Mouse (Mus musculus) kidney, postnatal 25 days (tissue): ENCODE data around the gene Dot1l.
A peak's percentile ranks its signal among the peaks of the same experiment; 100 is the strongest.
"Not testable (repeated sequence)": the region's sequence is repeated elsewhere in the genome, so short reads cannot be mapped to it uniquely, and the experiment has no call there.

ENCODE experiments used
- DNase-seq, 2 experiments: peaks; one replicate each; pipeline ENCODE4 v3.0.0; 2021; ENCODE audit warnings: mixed read lengths in 2 of 2

Gene Dot1l

GRCm38 (mm10) chr10:80812391-80813041 lies 57.5 kb downstream of the Dot1l start:
- no peak for DNase-seq

GRCm38 (mm10) chr10:80813366-80813765 lies 58.4 kb downstream of the Dot1l start, which contains the start of gene Jsrp1:
Jsrp1 (minus strand) TSS chr10:80813498.
- no peak for DNase-seq

- no peak for DNase-seq
Observed at GRCm38 (mm10) chr10:80814800-80815199, 59.8 kb downstream of the Dot1l start.

- DNase-seq: not testable (repeated sequence)
Observed at GRCm38 (mm10) chr10:80816303-80816702, 61.3 kb downstream of the Dot1l start.

- no peak for DNase-seq
Observed at GRCm38 (mm10) chr10:80817164-80817563, 62.2 kb downstream of the Dot1l start.

GRCm38 (mm10) chr10:80817955-80818354 lies 62.9 kb downstream of the Dot1l start:
- DNase-seq: not testable (repeated sequence)

GRCm38 (mm10) chr10:80818599-80819281 lies 63.7 kb downstream of the Dot1l start:
- no peak for DNase-seq

- DNase-seq: peak; percentile 75 to 87
Observed at GRCm38 (mm10) chr10:80819406-80819805, 64.4 kb downstream of the Dot1l start.

GRCm38 (mm10) chr10:80821991-80822390 lies 67.0 kb downstream of the Dot1l start:
- DNase-seq: peak; percentile 38 to 65

GRCm38 (mm10) chr10:80822528-80822927 lies 67.5 kb downstream of the Dot1l start:
- DNase-seq: no peak

GRCm38 (mm10) chr10:80823316-80823715 lies 68.3 kb downstream of the Dot1l start:
- DNase-seq: no peak

GRCm38 (mm10) chr10:80823847-80824643 lies 69.0 kb downstream of the Dot1l start:
- DNase-seq: peak in 1 of 2 experiments; percentile 29

- DNase-seq: no peak
Observed at GRCm38 (mm10) chr10:80824827-80825226, 69.8 kb downstream of the Dot1l start.

- peak; percentile 99 for DNase-seq
Observed at GRCm38 (mm10) chr10:80826151-80827062, 71.4 kb downstream of the Dot1l start, which contains the start of gene Oaz1. Oaz1 (plus strand) TSS chr10:80826656.

- no peak for DNase-seq
Observed at GRCm38 (mm10) chr10:80827063-80827869, 72.3 kb downstream of the Dot1l start.

- DNase-seq: no peak
Observed at GRCm38 (mm10) chr10:80827870-80828420, 72.9 kb downstream of the Dot1l start.

- not testable (repeated sequence) for DNase-seq
Observed at GRCm38 (mm10) chr10:80828587-80828986, 73.6 kb downstream of the Dot1l start.

GRCm38 (mm10) chr10:80829359-80830278 lies 74.6 kb downstream of the Dot1l start:
- DNase-seq: no peak

GRCm38 (mm10) chr10:80831136-80831535 lies 76.1 kb downstream of the Dot1l start:
- DNase-seq: peak; percentile 91 to 95

GRCm38 (mm10) chr10:80832818-80833217 lies 77.8 kb downstream of the Dot1l start:
- DNase-seq: no peak
